Mouse (Mus musculus): Measurements from ENCODE around the gene Cotl1. TPM values are rescaled to one million over a fixed set of nuclear protein-coding genes. Genes with fewer than 3 reads are reported as not detected.

The Cotl1 gene
- 49.0 and 57.4 TPM in 2 replicates for polyA plus RNA-seq (2015; fragmentation: Nextera tagmentation; extraction: Ambion mirVana)

DNA sequence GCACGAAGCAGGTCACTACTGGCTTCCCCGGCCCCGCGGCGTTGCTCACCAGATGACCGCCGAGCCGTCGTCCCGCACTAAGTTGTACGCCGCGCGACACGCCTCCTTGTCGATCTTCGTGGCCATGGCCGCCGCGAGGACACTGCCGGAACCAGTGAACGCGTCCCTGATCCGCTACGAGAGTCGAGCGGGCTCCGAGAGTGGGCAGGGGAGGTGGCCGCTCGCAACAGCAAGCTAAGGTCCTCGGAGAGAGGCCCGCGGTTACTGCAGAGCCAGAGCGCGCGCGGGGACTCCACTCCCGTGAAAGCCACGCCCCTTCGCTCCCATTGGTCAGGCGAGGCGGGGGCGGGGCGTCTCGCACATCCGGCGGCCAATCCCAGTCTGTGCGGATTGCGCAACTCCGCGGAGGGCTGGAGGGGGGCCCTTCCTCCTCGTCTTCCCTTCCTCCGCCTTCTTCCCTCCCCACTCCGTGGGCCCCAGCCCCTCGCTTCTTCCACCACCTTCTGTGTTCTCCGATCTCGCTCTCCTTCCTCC is at the start of gene Cotl1:
Gene Cotl1 (minus strand): TSS at position 270 of the 534 bp plus-strand sequence.

DNA sequence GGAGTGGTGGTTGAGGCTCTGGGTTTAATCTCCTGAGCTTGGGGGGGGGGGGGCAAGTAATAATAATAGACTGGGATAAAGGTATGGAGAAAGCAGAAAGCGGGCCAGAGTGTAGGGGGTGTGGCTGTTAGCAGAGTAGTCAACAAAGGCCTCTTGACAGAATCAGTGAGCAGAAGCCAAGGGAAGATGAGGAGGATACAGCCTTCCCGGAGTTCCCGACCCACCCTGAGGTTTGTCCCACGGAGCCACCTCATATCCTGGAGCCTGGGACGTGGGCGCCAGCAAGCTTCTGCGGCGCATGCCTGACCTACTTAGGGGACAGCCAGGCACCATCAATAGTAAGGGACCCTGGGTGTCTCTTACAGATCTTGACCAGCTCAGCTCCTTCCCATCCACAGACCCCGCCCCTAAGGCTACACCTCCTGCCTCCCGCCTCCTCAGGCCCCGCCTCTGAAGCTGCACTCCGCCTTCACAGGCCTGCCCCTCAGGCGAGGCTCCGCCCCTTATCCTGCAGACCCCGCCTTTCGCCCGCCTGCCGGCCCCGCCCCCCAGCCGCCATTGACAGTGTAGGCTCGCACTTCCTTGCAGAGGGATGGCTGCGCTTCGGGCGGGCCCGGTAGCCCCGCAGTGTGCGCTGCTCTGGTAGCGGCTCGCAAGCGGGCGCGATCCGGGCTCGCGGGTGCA is 21.5 kb upstream of the Cotl1 start, which contains the start of gene Klhl36:
Gene Klhl36 (plus strand): TSS at position 561 of the 684 bp plus-strand sequence.

DNA sequence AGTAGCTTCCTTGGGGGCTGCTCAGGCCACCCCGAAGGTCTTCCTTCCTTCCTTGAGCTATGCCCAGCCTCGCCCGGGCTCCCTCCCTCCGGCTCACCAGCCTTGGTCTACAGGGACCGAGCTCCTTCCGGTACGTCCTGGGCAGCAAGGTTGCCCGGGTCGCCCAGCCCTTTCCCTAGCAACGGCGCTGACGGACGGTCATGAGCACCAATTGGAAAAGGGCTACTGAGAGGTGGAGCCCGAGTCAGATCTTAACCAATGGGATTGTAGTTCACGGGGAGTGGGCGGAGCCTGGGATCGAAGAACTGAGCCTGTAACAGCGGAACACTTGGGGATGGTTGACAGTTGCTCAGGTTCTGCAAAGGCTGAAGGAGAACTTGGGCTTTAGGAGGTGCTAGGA is 62.1 kb downstream of the Cotl1 start, which contains the start of gene Tldc1:
Gene Tldc1 (minus strand): TSS at position 154 of the 400 bp plus-strand sequence.

Other genes with a start within 250 kb of the Cotl1 start
- 4.7 and 6.8 TPM in 2 replicates for gene Taf1c, start 235.3 kb downstream of the Cotl1 start, polyA plus RNA-seq (2015; fragmentation: Nextera tagmentation; extraction: Ambion mirVana)
- not detected in 2 replicates for gene Adad2, start 227.8 kb downstream of the Cotl1 start, polyA plus RNA-seq (2015; fragmentation: Nextera tagmentation; extraction: Ambion mirVana)
- gene Kcng4, start 204.9 kb downstream of the Cotl1 start, polyA plus RNA-seq (2015; fragmentation: Nextera tagmentation; extraction: Ambion mirVana), result 0.72 and 0.85 TPM in 2 replicates
- 24.1 and 64.3 TPM in 2 replicates for gene Wfdc1, start 174.2 kb downstream of the Cotl1 start, polyA plus RNA-seq (2015; fragmentation: Nextera tagmentation; extraction: Ambion mirVana)
- gene Atp2c2, start 140.5 kb downstream of the Cotl1 start, polyA plus RNA-seq (2015; fragmentation: Nextera tagmentation; extraction: Ambion mirVana), result 0.17 and 0.25 TPM in 2 replicates
- 9.2 and 13.6 TPM in 2 replicates for gene Tldc1, start 62.1 kb downstream of the Cotl1 start, polyA plus RNA-seq (2015; fragmentation: Nextera tagmentation; extraction: Ambion mirVana)
- gene Klhl36, start 21.7 kb upstream of the Cotl1 start, polyA plus RNA-seq (2015; fragmentation: Nextera tagmentation; extraction: Ambion mirVana), result 13.9 and 17.5 TPM in 2 replicates
- 37.8 and 54.7 TPM in 2 replicates for gene Usp10, start 69.8 kb upstream of the Cotl1 start, polyA plus RNA-seq (2015; fragmentation: Nextera tagmentation; extraction: Ambion mirVana)
- not detected in 2 replicates for gene Gm20388, start 70.3 kb upstream of the Cotl1 start, polyA plus RNA-seq (2015; fragmentation: Nextera tagmentation; extraction: Ambion mirVana)
- 20.0 and 29.4 TPM in 2 replicates for gene Crispld2, start 151.9 kb upstream of the Cotl1 start, polyA plus RNA-seq (2015; fragmentation: Nextera tagmentation; extraction: Ambion mirVana)

Data from adrenal gland, postnatal 0 days (tissue).